Mouse (Mus musculus): Measurements from ENCODE around the gene Klhl3.

- TF ChIP-seq POLR2A (IDR thresholded peaks at IDR 0.05; ENCODE audit: borderline replicate concordance, low read depth, low read length), result no peak
- no peak for TF ChIP-seq CTCF (IDR thresholded peaks at IDR 0.05; ENCODE audit: low read depth, low read length)
These were observed 147.7 kb downstream of the Klhl3 start for GRCm38 (mm10) chr13:57965658-57966057.

All from bone marrow macrophage, adult 2 months (primary cell).